Mouse (Mus musculus) limb, embryonic 13.5 days (tissue): ENCODE data around the gene Kcnrg. TPM values are rescaled to one million over a fixed set of nuclear protein-coding genes. Genes with fewer than 3 reads are reported as not detected.
A peak's percentile ranks its signal among the peaks of the same experiment; 100 is the strongest.
"Not testable (repeated sequence)": the region's sequence is repeated elsewhere in the genome, so short reads cannot be mapped to it uniquely, and the experiment has no call there.

Experiments used
- ATAC-seq: fragments of 200-750 bp; cut with Nextera tagmentation; 2 replicates; pipeline ENCODE4 v1.8.0; 2017; ENCODE audit warnings: low read depth, moderate number of reproducible peaks, moderate TSS enrichment; ENCODE audit not compliant: low FRiP score
- H3K27ac ChIP-seq: fragments of 300-500 bp; sonication (generic); 2 replicates; pipeline ENCODE4 v1.5.1; 2015; ENCODE audit warnings: inconsistent platforms, mild to moderate bottlenecking, moderate library complexity
- H3K27me3 ChIP-seq: fragments of 300-500 bp; sonication (generic); 2 replicates; pipeline ENCODE4 v1.6.1; 2015; ENCODE audit warnings: mild to moderate bottlenecking, inconsistent platforms
- H3K36me3 ChIP-seq: fragments of 300-500 bp; sonication (generic); 2 replicates; pipeline ENCODE4 v1.6.1; 2015; ENCODE audit warnings: inconsistent platforms, mild to moderate bottlenecking, moderate library complexity
- H3K4me1 ChIP-seq: fragments of 300-500 bp; sonication (generic); 2 replicates; pipeline ENCODE4 v1.6.1; 2015; ENCODE audit warnings: inconsistent platforms
- H3K4me2 ChIP-seq: fragments of 300-500 bp; sonication (generic); replicated peaks from 2 replicates; pipeline ENCODE4 v1.6.1; 2015; ENCODE audit warnings: inconsistent platforms, mild to moderate bottlenecking, moderate library complexity
- H3K4me3 ChIP-seq: fragments of 300-500 bp; sonication (generic); 2 replicates; pipeline ENCODE4 v1.5.1; 2015; ENCODE audit warnings: moderate library complexity, mild to moderate bottlenecking, inconsistent platforms
- H3K9ac ChIP-seq: fragments of 300-500 bp; sonication (generic); 2 replicates; pipeline ENCODE4 v1.6.1; 2015; ENCODE audit warnings: mild to moderate bottlenecking, inconsistent platforms
- H3K9me3 ChIP-seq: fragments of 300-500 bp; sonication (generic); 2 replicates; pipeline ENCODE4 v1.6.1; 2016; ENCODE audit warnings: inconsistent platforms
- WGBS: fragments of 180-500 bp; shearing (Covaris S2); methylation state at CpG from one replicate; pipeline ENCODE4 v1.1.7; 2015; 5-methylcytosine and 5-hydroxymethylcytosine counted together
- polyA plus RNA-seq: library from polyadenylated mRNA; unstranded; fragments of >200 nt; fragmentation: Nextera tagmentation; extraction: Ambion mirVana; gene quantifications from 2 replicates; pipeline ENCODE4 v1.2.1, GENCODE M21; 2015

The Kcnrg gene
- polyA plus RNA-seq, 1 experiment from 2014 or later: 1.7 TPM

DNA sequence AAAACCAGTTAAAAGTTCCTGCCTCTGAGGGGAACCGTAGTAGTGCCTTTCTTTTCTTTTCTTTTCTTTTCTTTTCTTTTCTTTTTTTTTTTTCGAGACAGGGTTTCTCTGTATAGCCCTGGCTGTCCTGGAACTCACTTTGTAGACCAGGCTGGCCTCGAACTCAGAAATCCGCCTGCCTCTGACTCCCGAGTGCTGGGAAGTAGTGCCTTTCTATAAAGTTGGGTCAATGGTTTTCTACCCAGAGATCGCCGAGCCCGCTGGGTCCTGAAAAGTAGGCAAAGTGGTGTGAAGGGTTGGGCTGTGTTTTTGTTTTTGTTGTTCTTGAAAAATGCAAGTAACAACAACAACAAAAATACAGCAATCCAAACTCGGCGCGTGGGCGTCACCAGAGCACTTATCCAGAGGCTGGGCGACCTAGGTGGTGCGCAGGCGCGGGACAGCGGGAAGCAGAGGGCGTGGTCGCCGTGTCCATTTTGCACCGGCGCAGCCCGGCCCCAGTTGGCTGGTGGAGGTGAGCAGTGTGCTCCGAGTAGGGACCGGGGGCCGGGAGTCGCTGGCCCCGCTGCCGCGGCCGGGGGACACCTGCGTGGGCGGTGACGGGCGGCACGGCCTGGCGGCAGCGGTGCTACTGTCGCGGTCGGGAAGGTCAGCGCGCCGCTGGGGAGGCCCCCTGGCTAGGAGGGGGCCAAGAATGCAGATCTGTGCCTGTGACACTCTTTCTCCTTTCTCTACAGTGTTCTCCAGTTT, 8.0 kb upstream of the Kcnrg start:
- Histone ChIP-seq H3K4me1 (peaks cover 20% of the 10 kb centered on the region), H3K9ac (peak overlapping the region; percentile 77), H3K4me2 (peak overlapping the region; percentile 59), H3K9me3 (no peaks in the 10 kb centered on the region), H3K36me3 (peaks cover 20% of the 10 kb centered on the region), H3K27me3 (no peaks in the 10 kb centered on the region), H3K4me3 (peak overlapping the region; percentile 58), H3K27ac (peak overlapping the region; percentile 75)
- peak; percentile 96 for ATAC-seq
- 5% methylated on average over 44 of the region's 44 CpGs for WGBS

- 86% methylated on average over 9 of the region's 9 CpGs for WGBS
- Histone ChIP-seq H3K27me3 (no peaks in the 10 kb centered on the region), H3K9ac (no peak overlapping the region), H3K9me3 (no peaks in the 10 kb centered on the region), H3K4me3 (peak overlapping the region; percentile 10; the same call in 1 of the 2 replicates), H3K4me2 (peak overlapping the region; percentile 59), H3K36me3 (peaks cover 38% of the 10 kb centered on the region), H3K4me1 (peaks cover 20% of the 10 kb centered on the region), H3K27ac (no peak overlapping the region)
- ATAC-seq: no peak
These were observed 5.9 kb upstream of the Kcnrg start for GRCm38 (mm10) chr14:61601348-61601747.

GRCm38 (mm10) chr14:61603069-61603755, 4.0 kb upstream of the Kcnrg start:
- no peak for ATAC-seq
- Histone ChIP-seq H3K4me2 (no peak overlapping the region), H3K4me3 (no peak overlapping the region), H3K9me3 (no peaks in the 10 kb centered on the region), H3K27me3 (no peaks in the 10 kb centered on the region), H3K36me3 (peaks cover 46% of the 10 kb centered on the region), H3K4me1 (peaks cover 20% of the 10 kb centered on the region), H3K27ac (no peak overlapping the region), H3K9ac (no peak overlapping the region)
- 87% methylated on average over 8 of the region's 8 CpGs for WGBS

- H3K4me2 ChIP-seq: no peak overlapping the region
- no peak overlapping the region for H3K4me3 ChIP-seq
- H3K9ac ChIP-seq: no peak overlapping the region
- H3K27me3 ChIP-seq: no peaks in the 10 kb centered on the region
- H3K27ac ChIP-seq: no peak overlapping the region
- peaks cover 46% of the 10 kb centered on the region for H3K36me3 ChIP-seq
- no peak for ATAC-seq
- H3K9me3 ChIP-seq: no peaks in the 10 kb centered on the region
- H3K4me1 ChIP-seq: peaks cover 20% of the 10 kb centered on the region
- WGBS: 88% methylated on average over 3 of the region's 3 CpGs
These were observed 3.2 kb upstream of the Kcnrg start for GRCm38 (mm10) chr14:61604081-61604480.

DNA sequence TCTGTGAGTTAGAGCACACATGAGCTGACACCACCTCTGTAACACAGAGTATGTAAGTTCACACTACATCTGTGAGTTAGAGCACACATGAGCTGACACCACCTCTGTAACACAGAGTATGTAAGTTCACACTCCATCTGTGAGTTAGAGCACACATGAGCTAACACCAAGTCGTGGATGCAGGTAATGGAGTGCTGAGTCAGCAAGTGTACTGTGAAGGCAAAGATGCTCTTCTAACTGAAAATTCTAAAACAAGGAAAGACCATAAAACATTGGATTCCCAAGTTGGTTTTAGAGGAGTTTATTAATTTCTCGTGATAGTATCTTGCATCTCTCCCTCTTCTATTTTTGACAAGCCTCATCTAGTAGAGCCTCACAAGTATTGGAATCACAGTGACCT, 1.2 kb upstream of the Kcnrg start:
- ATAC-seq, H3K9me3 ChIP-seq, H3K27ac ChIP-seq, H3K4me2 ChIP-seq, H3K4me1 ChIP-seq, H3K9ac ChIP-seq, H3K4me3 ChIP-seq, H3K27me3 ChIP-seq: not testable (repeated sequence)
- peaks cover 46% of the 10 kb centered on the region for H3K36me3 ChIP-seq
- WGBS: 87% methylated on average over 2 of the region's 2 CpGs

GRCm38 (mm10) chr14:61611766-61612165, 4.5 kb downstream of the Kcnrg start:
- Histone ChIP-seq H3K27ac (no peak overlapping the region), H3K4me1 (no peaks in the 10 kb centered on the region), H3K4me3 (no peak overlapping the region), H3K9ac (no peak overlapping the region), H3K9me3 (no peaks in the 10 kb centered on the region), H3K4me2 (no peak overlapping the region), H3K36me3 (peaks cover 12% of the 10 kb centered on the region), H3K27me3 (no peaks in the 10 kb centered on the region)
- WGBS: 98% methylated on average over 5 of the region's 5 CpGs
- ATAC-seq: no peak

DNA sequence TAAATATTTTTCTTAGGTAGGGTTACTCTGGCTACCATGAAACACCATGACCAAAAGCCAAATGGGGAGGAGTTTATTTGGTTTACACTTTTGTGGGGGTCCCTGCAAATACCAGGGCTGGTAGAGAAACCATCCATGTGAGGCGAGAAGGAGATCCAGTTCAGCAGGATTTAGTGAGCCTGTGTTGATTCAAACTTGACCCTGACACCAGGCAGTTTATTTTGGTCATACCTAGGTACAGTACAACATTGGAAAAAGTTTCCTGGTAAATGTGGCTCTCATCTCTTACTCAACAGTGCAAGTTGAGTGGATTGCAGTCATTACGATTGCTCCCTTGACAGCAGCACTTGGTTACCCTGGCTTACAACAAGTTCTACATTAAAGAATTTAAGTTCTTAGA, 6.1 kb downstream of the Kcnrg start:
- Histone ChIP-seq H3K9me3 (no peaks in the 10 kb centered on the region), H3K27ac (no peak overlapping the region), H3K36me3 (peaks cover 9% of the 10 kb centered on the region; the same call in 1 of the 2 replicates), H3K4me1 (no peaks in the 10 kb centered on the region), H3K4me3 (no peak overlapping the region), H3K4me2 (no peak overlapping the region), H3K27me3 (no peaks in the 10 kb centered on the region), H3K9ac (no peak overlapping the region)
- 97% methylated on average over 2 of the region's 2 CpGs for WGBS
- no peak for ATAC-seq

DNA sequence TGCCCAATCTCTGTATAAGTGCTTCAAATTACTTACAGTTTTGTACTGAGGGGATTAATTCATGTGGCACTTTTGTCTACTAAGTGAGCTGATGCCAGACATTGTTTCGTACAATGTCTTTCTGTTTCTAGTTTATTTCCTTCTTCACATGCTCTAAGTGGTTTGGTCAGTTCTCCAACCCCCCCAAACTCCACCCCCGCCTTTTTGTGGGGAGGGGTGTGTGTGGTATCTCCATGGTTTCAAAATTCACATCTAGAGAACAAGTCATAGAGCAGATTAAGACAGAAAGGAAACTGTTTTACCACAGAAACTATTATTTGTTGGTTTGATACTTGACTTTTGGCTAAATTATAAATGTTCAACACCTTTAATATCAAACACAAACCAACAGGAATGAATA, 13.1 kb downstream of the Kcnrg start:
- H3K4me3 ChIP-seq: no peak overlapping the region
- no peak overlapping the region for H3K4me2 ChIP-seq
- H3K9me3 ChIP-seq: no peaks in the 10 kb centered on the region
- H3K27me3 ChIP-seq: no peaks in the 10 kb centered on the region
- no peak overlapping the region for H3K9ac ChIP-seq
- no peak overlapping the region for H3K27ac ChIP-seq
- WGBS: 94% methylated on average over 2 of the region's 2 CpGs
- no peak for ATAC-seq
- H3K36me3 ChIP-seq: peaks cover 13% of the 10 kb centered on the region
- H3K4me1 ChIP-seq: no peaks in the 10 kb centered on the region

DNA sequence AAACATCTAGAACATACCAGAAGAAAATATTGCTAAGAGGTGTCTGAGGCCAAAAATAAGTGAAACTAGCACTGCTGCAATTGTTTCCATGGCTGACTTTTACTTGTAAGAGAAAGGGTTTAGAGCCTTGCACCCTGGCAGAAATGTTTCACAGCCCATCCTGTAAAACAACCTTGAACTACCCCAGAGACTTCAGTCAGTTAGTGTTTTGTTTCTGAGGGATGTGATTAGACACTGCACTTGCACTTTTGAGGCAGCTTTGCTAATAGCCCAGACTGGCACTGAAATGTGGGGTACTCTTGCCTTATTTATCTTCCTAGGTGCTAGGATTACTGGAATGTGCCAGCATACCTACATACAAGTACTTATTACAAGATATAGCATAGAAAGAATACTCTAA, 28.7 kb downstream of the Kcnrg start:
- Histone ChIP-seq H3K36me3 (peaks cover 22% of the 10 kb centered on the region), H3K4me3 (no peak overlapping the region), H3K4me2 (no peak overlapping the region), H3K4me1 (no peaks in the 10 kb centered on the region), H3K9me3 (no peaks in the 10 kb centered on the region), H3K27me3 (no peaks in the 10 kb centered on the region), H3K9ac (no peak overlapping the region), H3K27ac (no peak overlapping the region)
- no peak for ATAC-seq

DNA sequence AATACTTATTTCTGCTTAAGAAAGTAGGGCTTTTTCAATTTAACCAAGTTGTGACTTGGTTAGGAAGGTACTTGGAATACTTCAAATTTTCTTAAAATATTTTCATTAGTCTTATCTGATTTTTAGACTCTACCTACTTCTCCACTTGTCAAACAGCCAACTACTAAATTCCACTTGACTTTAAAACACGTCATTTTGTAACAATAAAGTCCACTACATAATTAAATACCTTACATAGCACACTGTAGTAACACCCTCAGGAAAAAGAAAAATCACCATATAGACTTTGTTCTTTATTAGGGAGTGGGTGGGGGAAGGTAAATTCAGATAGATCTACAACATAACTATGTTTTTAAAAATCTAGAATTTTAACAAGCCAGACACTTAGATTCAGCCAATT, 35.4 kb downstream of the Kcnrg start:
- no peak overlapping the region for H3K27ac ChIP-seq
- no peaks in the 10 kb centered on the region for H3K9me3 ChIP-seq
- H3K4me2 ChIP-seq: no peak overlapping the region
- ATAC-seq: no peak
- WGBS: 33% methylated on average over 1 of the region's 1 CpGs
- no peak overlapping the region for H3K4me3 ChIP-seq
- no peaks in the 10 kb centered on the region for H3K4me1 ChIP-seq
- no peak overlapping the region for H3K9ac ChIP-seq
- no peaks in the 10 kb centered on the region for H3K36me3 ChIP-seq
- no peaks in the 10 kb centered on the region for H3K27me3 ChIP-seq

- Histone ChIP-seq H3K9ac (no peak overlapping the region), H3K9me3 (no peaks in the 10 kb centered on the region), H3K4me1 (peaks cover 7% of the 10 kb centered on the region; the same call in 1 of the 2 replicates), H3K27ac (no peak overlapping the region), H3K36me3 (no peaks in the 10 kb centered on the region), H3K27me3 (no peaks in the 10 kb centered on the region), H3K4me2 (peak overlapping the region; percentile 38; the same call in 1 of the 2 replicates), H3K4me3 (no peak overlapping the region)
- 19% methylated on average over 1 of the region's 1 CpGs for WGBS
- no peak for ATAC-seq
These were observed 38.3 kb downstream of the Kcnrg start for GRCm38 (mm10) chr14:61645547-61645946.

DNA sequence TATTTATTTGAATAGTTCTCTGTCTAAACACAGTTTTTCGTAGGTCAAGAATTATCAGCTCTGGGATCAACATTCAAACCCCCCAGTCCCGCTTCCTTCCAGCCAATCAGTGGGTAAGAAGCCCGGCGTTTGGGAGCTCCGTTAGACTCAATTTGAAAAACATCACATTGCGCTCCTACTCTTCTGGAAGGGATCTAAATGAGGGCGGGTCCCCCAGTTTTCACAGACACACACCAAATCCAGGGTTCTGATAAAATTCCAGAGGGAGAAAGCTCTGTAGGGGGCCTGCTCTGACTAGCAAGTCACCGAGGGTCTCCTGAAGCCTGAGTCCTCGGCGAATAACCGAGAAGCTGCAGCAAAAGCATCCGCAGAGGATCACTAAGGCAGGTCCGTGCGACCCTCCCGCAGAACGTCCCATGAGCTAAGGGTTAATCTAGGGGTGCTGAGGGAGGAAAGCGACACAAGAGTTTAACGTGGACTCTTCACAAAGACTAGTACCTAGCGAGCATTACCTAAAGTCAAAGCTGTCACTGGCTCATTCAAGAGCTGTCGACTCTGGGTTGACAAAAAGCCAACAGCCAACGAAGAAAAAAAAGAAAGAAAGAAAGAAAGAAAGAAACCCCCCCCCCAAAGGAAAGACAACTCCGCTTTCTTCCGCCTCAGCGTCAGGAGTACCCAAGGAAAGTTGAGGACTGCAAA, 40.1 kb downstream of the Kcnrg start:
- H3K4me2 ChIP-seq: peak overlapping the region; percentile 79
- no peaks in the 10 kb centered on the region for H3K27me3 ChIP-seq
- no peak for ATAC-seq
- H3K27ac ChIP-seq: peak overlapping the region; percentile 97
- peaks cover 17% of the 10 kb centered on the region for H3K4me1 ChIP-seq
- peak overlapping the region; percentile 97 for H3K9ac ChIP-seq
- no peaks in the 10 kb centered on the region for H3K36me3 ChIP-seq
- H3K4me3 ChIP-seq: peak overlapping the region; percentile 93
- WGBS: under 1% methylated on average over 24 of the region's 24 CpGs
- H3K9me3 ChIP-seq: no peaks in the 10 kb centered on the region
